Mouse (Mus musculus): ENCODE results near the gene Camkmt. TPM values are rescaled to one million over a fixed set of nuclear protein-coding genes. Genes with fewer than 3 reads are reported as not detected.

Camkmt gene
- polyA plus RNA-seq, 1 experiment from 2014 or later, result 8.4 TPM

GRCm38 (mm10) chr17:85072383-85072782 lies 18.0 kb upstream of the Camkmt start:
- H3K36me3 ChIP-seq, result peaks cover 52% of the 10 kb centered on the region
- peaks cover 8% of the 10 kb centered on the region; the same call in 1 of the 2 replicates for H3K4me1 ChIP-seq
- H3K9me3 ChIP-seq, result no peaks in the 10 kb centered on the region
- DNase-seq (ENCODE audit: low spot score), result peak; percentile 28
- H3K27ac ChIP-seq, result no peak overlapping the region
- WGBS, result 70% methylated on average over 11 of the region's 11 CpGs
- no peak overlapping the region for H3K4me3 ChIP-seq
- H3K27me3 ChIP-seq (ENCODE audit: insufficient read depth, poor library complexity, severe bottlenecking), result no peaks in the 10 kb centered on the region

DNA sequence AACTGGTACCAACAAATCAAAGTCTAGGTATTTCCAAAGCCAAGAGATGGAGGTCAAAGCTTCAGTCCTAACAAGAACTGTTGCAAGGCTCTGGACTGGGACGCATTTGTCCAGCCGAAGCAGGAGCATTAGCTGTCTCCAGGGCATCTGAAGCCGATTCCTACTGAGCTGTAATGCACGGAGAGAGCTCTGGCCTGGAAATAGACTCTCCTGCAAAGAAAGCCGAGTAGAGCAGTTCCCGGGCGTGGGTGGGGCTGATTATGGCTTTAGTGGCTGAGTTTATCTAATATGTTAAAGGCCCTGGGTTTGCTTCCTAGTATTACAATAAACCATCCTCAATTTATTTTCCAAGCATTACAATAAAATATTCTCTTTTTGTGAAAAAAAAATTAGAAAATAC lies 17.1 kb upstream of the Camkmt start:
- peak; percentile 69 for DNase-seq (ENCODE audit: low spot score)
- Histone ChIP-seq H3K4me1 (peaks cover 8% of the 10 kb centered on the region; the same call in 1 of the 2 replicates), H3K36me3 (peaks cover 58% of the 10 kb centered on the region), H3K27me3 (ENCODE audit: insufficient read depth, poor library complexity, severe bottlenecking) (no peaks in the 10 kb centered on the region), H3K9me3 (no peaks in the 10 kb centered on the region), H3K27ac (no peak overlapping the region), H3K4me3 (no peak overlapping the region)
- 67% methylated on average over 7 of the region's 7 CpGs for WGBS

GRCm38 (mm10) chr17:85074083-85074482 lies 16.3 kb upstream of the Camkmt start:
- Histone ChIP-seq H3K4me1 (peaks cover 8% of the 10 kb centered on the region; the same call in 1 of the 2 replicates), H3K4me3 (no peak overlapping the region), H3K36me3 (peaks cover 57% of the 10 kb centered on the region), H3K9me3 (no peaks in the 10 kb centered on the region), H3K27ac (no peak overlapping the region), H3K27me3 (ENCODE audit: insufficient read depth, poor library complexity, severe bottlenecking) (no peaks in the 10 kb centered on the region)
- 90% methylated on average over 4 of the region's 4 CpGs for WGBS
- peak; percentile 38 for DNase-seq (ENCODE audit: low spot score)

DNA sequence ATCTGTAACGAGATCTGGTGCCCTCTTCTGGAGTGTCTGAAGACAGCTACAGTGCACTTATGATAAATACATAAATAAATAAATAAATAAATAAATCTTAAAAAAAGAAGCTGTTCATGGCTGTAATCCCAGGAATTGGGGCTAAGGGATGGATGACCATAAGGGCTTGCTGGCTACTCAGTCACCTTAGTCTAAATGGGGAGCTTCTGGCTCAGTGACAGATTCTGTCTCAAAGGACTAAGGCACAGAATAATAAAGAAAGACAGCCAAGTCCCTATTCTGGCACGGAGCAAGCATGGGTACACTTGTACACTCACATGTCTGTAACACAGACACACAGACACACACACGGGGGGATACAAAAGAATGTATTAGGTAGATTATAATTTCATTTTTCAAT lies 11.1 kb upstream of the Camkmt start:
- DNase-seq (ENCODE audit: low spot score), result peak; percentile 11
- H3K27ac ChIP-seq, result no peak overlapping the region
- WGBS, result 92% methylated on average over 3 of the region's 3 CpGs
- H3K4me1 ChIP-seq, result no peaks in the 10 kb centered on the region
- H3K36me3 ChIP-seq, result peaks cover 53% of the 10 kb centered on the region
- H3K9me3 ChIP-seq, result no peaks in the 10 kb centered on the region
- H3K27me3 ChIP-seq (ENCODE audit: insufficient read depth, poor library complexity, severe bottlenecking), result no peaks in the 10 kb centered on the region
- H3K4me3 ChIP-seq, result no peak overlapping the region

GRCm38 (mm10) chr17:85080781-85081180 lies 9.6 kb upstream of the Camkmt start:
- peaks cover 46% of the 10 kb centered on the region for H3K36me3 ChIP-seq
- H3K4me3 ChIP-seq, result no peak overlapping the region
- DNase-seq (ENCODE audit: low spot score), result peak; percentile 57
- no peaks in the 10 kb centered on the region for H3K9me3 ChIP-seq
- no peaks in the 10 kb centered on the region for H3K27me3 ChIP-seq (ENCODE audit: insufficient read depth, poor library complexity, severe bottlenecking)
- peaks cover 4% of the 10 kb centered on the region; the same call in 1 of the 2 replicates for H3K4me1 ChIP-seq
- WGBS, result 93% methylated on average over 11 of the region's 11 CpGs
- no peak overlapping the region for H3K27ac ChIP-seq

GRCm38 (mm10) chr17:85085335-85085734 lies 5.0 kb upstream of the Camkmt start:
- 82% methylated on average over 2 of the region's 2 CpGs for WGBS

GRCm38 (mm10) chr17:85086501-85086900 lies 3.9 kb upstream of the Camkmt start:
- Histone ChIP-seq H3K4me1 (peaks cover 21% of the 10 kb centered on the region; the same call in 1 of the 2 replicates), H3K36me3 (0 out of 2 replicates have a peak, but pooled peaks cover 2% of the 10 kb centered on the region), H3K4me3 (no peak overlapping the region), H3K9me3 (no peaks in the 10 kb centered on the region), H3K27ac (no peak overlapping the region), H3K27me3 (ENCODE audit: insufficient read depth, poor library complexity, severe bottlenecking) (no peaks in the 10 kb centered on the region)
- WGBS, result 80% methylated on average over 1 of the region's 1 CpGs
- DNase-seq (ENCODE audit: low spot score), result no peak

More at GRCm38 (mm10) chr17:85085335-85085734, 5.0 kb upstream of the Camkmt start:
- Histone ChIP-seq H3K9me3 (no peaks in the 10 kb centered on the region), H3K27me3 (ENCODE audit: insufficient read depth, poor library complexity, severe bottlenecking) (no peaks in the 10 kb centered on the region), H3K4me1 (peaks cover 17% of the 10 kb centered on the region; the same call in 1 of the 2 replicates), H3K27ac (no peak overlapping the region), H3K4me3 (no peak overlapping the region), H3K36me3 (peaks cover 9% of the 10 kb centered on the region)
- no peak for DNase-seq (ENCODE audit: low spot score)

GRCm38 (mm10) chr17:85087591-85087990 lies 2.8 kb upstream of the Camkmt start:
- H3K9me3 ChIP-seq, result no peaks in the 10 kb centered on the region
- H3K27ac ChIP-seq, result no peak overlapping the region
- peaks cover 24% of the 10 kb centered on the region; the same call in 1 of the 2 replicates for H3K4me1 ChIP-seq
- no peaks in the 10 kb centered on the region for H3K27me3 ChIP-seq (ENCODE audit: insufficient read depth, poor library complexity, severe bottlenecking)
- WGBS, result 79% methylated on average over 5 of the region's 5 CpGs
- H3K4me3 ChIP-seq, result no peak overlapping the region
- H3K36me3 ChIP-seq, result 0 out of 2 replicates have a peak, but pooled peaks cover 2% of the 10 kb centered on the region
- peak; percentile 66 for DNase-seq (ENCODE audit: low spot score)

GRCm38 (mm10) chr17:85088401-85088800 lies 2.0 kb upstream of the Camkmt start:
- H3K4me1 ChIP-seq, result peaks cover 24% of the 10 kb centered on the region; the same call in 1 of the 2 replicates
- no peak overlapping the region for H3K4me3 ChIP-seq
- H3K36me3 ChIP-seq, result no peaks in the 10 kb centered on the region
- no peaks in the 10 kb centered on the region for H3K9me3 ChIP-seq
- 89% methylated on average over 11 of the region's 11 CpGs for WGBS
- peak; percentile 63 for DNase-seq (ENCODE audit: low spot score)
- H3K27me3 ChIP-seq (ENCODE audit: insufficient read depth, poor library complexity, severe bottlenecking), result no peaks in the 10 kb centered on the region
- H3K27ac ChIP-seq, result no peak overlapping the region

GRCm38 (mm10) chr17:85089011-85089410 lies 1.3 kb upstream of the Camkmt start:
- H3K9me3 ChIP-seq, result no peaks in the 10 kb centered on the region
- no peak overlapping the region for H3K27ac ChIP-seq
- H3K4me3 ChIP-seq, result peak overlapping the region; percentile 83
- WGBS, result 52% methylated on average over 6 of the region's 6 CpGs
- peaks cover 24% of the 10 kb centered on the region; the same call in 1 of the 2 replicates for H3K4me1 ChIP-seq
- DNase-seq (ENCODE audit: low spot score), result peak; percentile 66
- no peaks in the 10 kb centered on the region for H3K36me3 ChIP-seq
- no peaks in the 10 kb centered on the region for H3K27me3 ChIP-seq (ENCODE audit: insufficient read depth, poor library complexity, severe bottlenecking)

- peak; percentile 72 for DNase-seq (ENCODE audit: low spot score)
- Histone ChIP-seq H3K27me3 (ENCODE audit: insufficient read depth, poor library complexity, severe bottlenecking) (no peaks in the 10 kb centered on the region), H3K36me3 (no peaks in the 10 kb centered on the region), H3K9me3 (no peaks in the 10 kb centered on the region), H3K4me1 (peaks cover 24% of the 10 kb centered on the region; the same call in 1 of the 2 replicates), H3K4me3 (peak overlapping the region; percentile 83), H3K27ac (peak overlapping the region; percentile 93)
- under 1% methylated on average over 16 of the region's 16 CpGs for WGBS
Observed at GRCm38 (mm10) chr17:85089621-85090020, 731 bp upstream of the Camkmt start.

- no peak overlapping the region for H3K27ac ChIP-seq
- WGBS, result 88% methylated on average over 6 of the region's 6 CpGs
- no peaks in the 10 kb centered on the region for H3K9me3 ChIP-seq
- no peaks in the 10 kb centered on the region for H3K27me3 ChIP-seq (ENCODE audit: insufficient read depth, poor library complexity, severe bottlenecking)
- DNase-seq (ENCODE audit: low spot score), result peak; percentile 16
- peak overlapping the region; percentile 83 for H3K4me3 ChIP-seq
- H3K36me3 ChIP-seq, result no peaks in the 10 kb centered on the region
- H3K4me1 ChIP-seq, result peaks cover 19% of the 10 kb centered on the region; the same call in 1 of the 2 replicates
Observed at GRCm38 (mm10) chr17:85091762-85092161, 1.4 kb downstream of the Camkmt start.

- no peak for DNase-seq (ENCODE audit: low spot score)
- no peak overlapping the region for H3K4me3 ChIP-seq
- 94% methylated on average over 3 of the region's 3 CpGs for WGBS
- no peaks in the 10 kb centered on the region for H3K27me3 ChIP-seq (ENCODE audit: insufficient read depth, poor library complexity, severe bottlenecking)
- peaks cover 24% of the 10 kb centered on the region for H3K36me3 ChIP-seq
- no peaks in the 10 kb centered on the region for H3K9me3 ChIP-seq
- H3K27ac ChIP-seq, result no peak overlapping the region
- peaks cover 4% of the 10 kb centered on the region; the same call in 1 of the 2 replicates for H3K4me1 ChIP-seq
Observed at GRCm38 (mm10) chr17:85096396-85096795, 6.0 kb downstream of the Camkmt start.
